Mouse (Mus musculus) small intestine, adult 2 months (tissue): Measurements from ENCODE around the gene Spem2. TPM values are rescaled to one million over a fixed set of nuclear protein-coding genes. Genes with fewer than 3 reads are reported as not detected.
"Not testable (repeated sequence)": the region's sequence is repeated elsewhere in the genome, so short reads cannot be mapped to it uniquely, and the experiment has no call there.

Experiments used
- H3K27ac ChIP-seq: fragments of 200-500 bp; 2 replicates; pipeline ENCODE4 v1.5.1; 2012; ENCODE audit warnings: low read depth, low read length, control low read depth, inconsistent platforms; ENCODE audit not compliant: insufficient read depth
- H3K27me3 ChIP-seq: fragments of 200-500 bp; 2 replicates; pipeline ENCODE4 v1.6.1; 2012; ENCODE audit warnings: mild to moderate bottlenecking, moderate library complexity, low read length, inconsistent platforms; ENCODE audit not compliant: control insufficient read depth, insufficient read depth
- H3K36me3 ChIP-seq: fragments of 200-500 bp; 2 replicates; pipeline ENCODE4 v1.6.1; 2012; ENCODE audit warnings: mild to moderate bottlenecking, low read length, control low read depth, inconsistent platforms; ENCODE audit not compliant: control insufficient read depth, insufficient read depth
- H3K4me1 ChIP-seq: fragments of 200-500 bp; 2 replicates; pipeline ENCODE4 v1.6.1; 2012; ENCODE audit warnings: low read length, inconsistent platforms, mixed read lengths; ENCODE audit not compliant: control insufficient read depth, insufficient read depth, insufficient read length
- H3K4me3 ChIP-seq: fragments of 200-500 bp; 2 replicates; pipeline ENCODE4 v1.5.1; 2012; ENCODE audit warnings: low read depth, mild to moderate bottlenecking, control low read depth, inconsistent platforms, low read length, moderate library complexity
- CTCF ChIP-seq: fragments of 200-500 bp; IDR thresholded peaks from 2 replicates; pipeline ENCODE4 v1.5.1; 2012; ENCODE audit warnings: low read depth, mild to moderate bottlenecking, control low read depth, inconsistent platforms, low read length, moderate library complexity, mixed read lengths; ENCODE audit not compliant: insufficient replicate concordance, insufficient read length; ENCODE audit errors: extremely low read depth
- POLR2A ChIP-seq: fragments of 200-500 bp; IDR thresholded peaks from 2 replicates; pipeline ENCODE4 v1.6.1; 2012; ENCODE audit warnings: low read depth, mild to moderate bottlenecking, control low read depth, inconsistent platforms, low read length, moderate library complexity
- WGBS: fragments of 180-500 bp; shearing (Covaris S2); methylation state at CpG from one replicate; pipeline ENCODE4 v1.1.7; 2018; 5-methylcytosine and 5-hydroxymethylcytosine counted together
- polyA plus RNA-seq: library from polyadenylated mRNA; depleted of rRNA; stranded (reverse); fragments of >200 nt; gene quantifications from 2 replicates; pipeline ENCODE4 v1.2.3, GENCODE M21; 2012; rRNA removed

Gene Spem2
- polyA plus RNA-seq, result not detected in 2 replicates

DNA sequence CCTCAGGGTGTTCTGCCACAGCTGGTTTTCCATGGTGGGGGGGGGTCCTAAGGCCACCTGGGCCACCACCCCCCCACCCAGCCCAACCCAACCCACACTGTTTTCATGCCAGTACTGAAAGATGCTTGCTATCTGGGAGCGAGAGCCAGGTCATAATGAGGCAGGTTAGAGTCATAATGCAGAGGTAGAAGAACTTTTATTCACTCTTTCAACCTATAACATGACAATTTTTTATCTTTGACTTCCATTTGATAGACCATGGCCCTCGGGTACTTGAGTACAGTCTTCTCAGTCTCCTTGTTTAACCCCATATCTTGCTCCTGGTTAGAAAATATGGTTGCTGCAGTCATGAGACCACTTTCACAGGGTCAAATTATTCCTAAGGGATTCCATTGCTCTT, at the start of gene Spem2:
Gene Spem2 (minus strand): TSS at position 101 of the 400 bp plus-strand sequence.
- Histone ChIP-seq H3K36me3 (no peaks in the 10 kb centered on the region), H3K27me3 (no peaks in the 10 kb centered on the region), H3K27ac (no peak within 1 kb of the TSS), H3K4me3 (no peak within 1 kb of the TSS), H3K4me1 (no peaks in the 10 kb centered on the region)
- TF ChIP-seq CTCF (no peak), POLR2A (no peak)
- 87% methylated on average over 2 of the region's 2 CpGs for WGBS

DNA sequence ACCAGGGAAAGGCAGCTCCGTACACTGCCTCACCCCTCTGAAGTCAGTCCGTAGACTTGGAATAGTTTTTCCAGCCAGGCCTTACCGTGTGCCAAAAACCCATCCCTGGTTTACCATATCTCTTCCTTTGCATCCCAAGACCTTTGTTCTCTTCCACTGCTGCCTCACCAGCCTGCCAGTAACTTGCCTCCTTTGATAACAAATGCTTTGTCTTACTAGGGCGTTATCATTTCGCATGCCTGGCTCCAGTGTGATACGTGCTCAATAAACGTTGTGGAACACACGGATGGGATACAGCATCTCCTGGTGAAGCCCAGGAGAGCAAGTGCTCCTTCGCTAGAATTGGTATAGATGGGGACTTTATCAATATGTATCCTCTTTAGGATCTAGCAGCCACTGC, 49.1 kb upstream of the Spem2 start:
- WGBS, result 28% methylated on average over 9 of the region's 9 CpGs
- no peak overlapping the region for H3K4me3 ChIP-seq

DNA sequence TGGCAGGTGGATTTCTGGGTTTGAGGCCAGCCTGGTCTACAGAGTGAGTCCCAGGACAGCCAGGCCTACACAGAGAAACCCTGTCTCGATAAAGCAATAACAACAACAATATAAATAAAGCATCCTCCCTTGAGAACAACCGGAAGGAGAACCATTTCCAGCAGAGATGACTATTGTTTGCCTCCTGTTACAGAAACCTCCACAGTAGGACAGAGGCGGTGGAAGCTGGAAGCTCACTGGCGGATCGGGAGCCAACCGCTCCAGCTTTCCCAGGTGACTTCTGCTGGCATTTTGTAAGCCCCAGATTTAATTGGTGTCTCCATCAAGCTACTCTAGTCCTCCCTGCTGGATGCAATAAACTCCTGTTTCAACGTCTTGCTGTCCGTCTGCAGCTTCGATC, 47.3 kb upstream of the Spem2 start:
- no peak for TF ChIP-seq CTCF
- TF ChIP-seq POLR2A, result no peak
- WGBS, result 90% methylated on average over 9 of the region's 9 CpGs
- no peaks in the 10 kb centered on the region for H3K36me3 ChIP-seq

More for the DNA sequence above, 49.1 kb upstream of the Spem2 start:
- Histone ChIP-seq H3K4me1 (peaks cover 4% of the 10 kb centered on the region), H3K27me3 (no peaks in the 10 kb centered on the region; the same call in 1 of the 2 replicates), H3K36me3 (no peaks in the 10 kb centered on the region), H3K27ac (no peak overlapping the region)
- TF ChIP-seq POLR2A (no peak), CTCF (no peak)

DNA sequence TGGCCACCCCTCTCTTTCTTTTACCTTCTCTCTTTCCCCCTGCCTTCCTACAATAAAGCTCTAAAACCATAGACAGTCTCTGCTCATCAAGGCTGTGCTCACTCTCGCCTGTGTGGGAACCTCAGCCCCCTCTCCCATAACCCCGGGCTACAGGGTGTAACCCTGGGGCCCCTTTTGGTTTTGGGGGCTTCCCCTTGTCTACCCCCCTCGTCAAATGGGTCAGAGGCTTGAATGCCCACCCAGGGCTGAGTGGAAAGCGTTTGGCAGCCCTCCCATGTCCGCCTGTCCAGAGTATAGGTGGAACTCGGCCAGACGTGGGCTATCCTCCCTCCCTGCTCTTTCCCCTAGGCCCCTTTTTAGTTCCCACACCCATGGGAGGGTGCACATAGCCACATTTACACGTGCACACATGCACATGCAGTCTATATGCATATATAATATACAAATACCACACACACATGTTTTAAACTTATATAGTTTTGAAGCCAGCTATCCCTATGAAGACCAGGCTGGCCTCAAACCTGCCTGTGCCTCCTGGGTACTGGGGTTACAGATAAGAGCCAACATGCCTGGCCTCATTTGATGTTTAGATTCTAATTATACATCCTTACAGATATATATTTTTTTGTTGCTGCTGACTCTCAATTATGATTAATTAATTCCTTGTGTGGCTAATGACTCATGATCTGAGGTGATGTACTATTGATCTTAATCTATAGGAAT, 46.0 kb upstream of the Spem2 start:
- Histone ChIP-seq H3K27me3 (no peaks in the 10 kb centered on the region; the same call in 1 of the 2 replicates), H3K27ac (no peak overlapping the region), H3K36me3 (no peaks in the 10 kb centered on the region), H3K4me3 (no peak overlapping the region), H3K4me1 (peaks cover 2% of the 10 kb centered on the region; the same call in 1 of the 2 replicates)
- 47% methylated on average over 8 of the region's 8 CpGs for WGBS
- TF ChIP-seq CTCF (no peak), POLR2A (no peak)

More for the DNA sequence above, 47.3 kb upstream of the Spem2 start:
- Histone ChIP-seq H3K27me3 (no peaks in the 10 kb centered on the region; the same call in 1 of the 2 replicates), H3K27ac (no peak overlapping the region), H3K4me3 (no peak overlapping the region), H3K4me1 (peaks cover 4% of the 10 kb centered on the region)

DNA sequence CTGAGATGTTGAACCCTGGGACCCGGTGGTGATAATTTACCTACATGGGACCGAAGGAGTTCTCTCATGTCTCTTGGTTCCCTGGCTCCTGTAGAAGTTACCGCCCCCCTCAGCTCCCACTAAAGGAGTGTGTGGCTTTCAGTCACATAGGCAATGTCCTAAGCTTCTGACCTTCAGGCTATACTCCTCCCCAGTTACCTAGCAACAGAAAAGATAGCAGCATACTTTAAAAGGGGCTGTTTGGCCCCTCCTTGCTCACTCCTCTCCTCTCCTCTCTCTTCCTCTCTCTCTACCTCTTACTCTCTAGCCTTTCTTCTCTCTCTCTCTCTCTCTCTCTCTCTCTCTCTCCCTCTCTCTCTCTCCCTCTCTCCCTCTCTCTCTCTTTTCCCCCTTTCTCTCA, 45.5 kb upstream of the Spem2 start:
- H3K4me3 ChIP-seq, H3K36me3 ChIP-seq, H3K4me1 ChIP-seq, H3K27ac ChIP-seq, H3K27me3 ChIP-seq: not testable (repeated sequence)
- WGBS, result 66% methylated on average over 3 of the region's 3 CpGs

DNA sequence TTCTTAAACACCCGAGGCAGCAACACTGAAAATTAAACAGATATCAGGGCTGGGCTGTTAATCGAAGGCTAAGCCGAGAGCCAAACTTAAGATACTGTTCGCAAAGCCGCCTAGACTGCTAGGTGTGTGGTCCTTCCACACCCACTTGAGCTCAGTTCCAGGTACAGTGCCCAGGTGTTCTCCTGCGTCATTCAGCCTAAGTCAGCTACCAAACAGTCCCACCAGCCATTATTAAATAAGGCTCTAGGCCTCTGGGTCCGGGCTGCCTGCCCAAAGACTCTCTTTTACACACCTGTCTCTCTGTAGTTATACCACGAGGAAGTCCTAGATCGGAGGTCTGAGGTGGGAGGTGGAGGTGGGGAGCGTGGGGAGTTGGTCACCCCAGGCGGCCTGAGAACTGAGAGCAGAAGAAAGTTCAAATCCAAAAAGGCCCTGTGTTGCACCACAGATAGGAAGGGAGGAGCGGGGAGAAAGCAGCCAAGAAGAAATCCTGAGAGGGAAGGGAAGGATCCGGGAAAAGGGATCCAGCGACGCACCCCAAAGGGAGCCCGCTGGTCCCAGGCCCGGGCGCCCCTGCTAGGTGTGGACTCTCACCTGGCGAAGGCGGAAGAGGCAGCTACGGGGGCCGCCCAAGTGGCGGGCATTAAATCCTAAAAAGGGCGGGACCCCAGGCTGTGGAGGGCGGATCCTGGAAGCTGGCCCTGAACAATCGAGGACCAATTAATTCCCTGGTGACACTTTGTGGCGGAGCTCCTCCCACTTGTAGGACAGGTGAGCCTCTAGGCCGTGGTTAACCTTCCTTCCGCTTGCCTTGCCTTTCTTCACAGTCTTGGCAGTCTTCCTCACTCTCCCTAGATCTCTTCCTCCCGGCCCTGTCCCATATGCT, 40.1 kb upstream of the Spem2 start, which contains the start of gene Tnk1:
Gene Tnk1 (minus strand): TSS at position 618 of the 886 bp plus-strand sequence.
- peak within 1 kb of the TSS; percentile 85 for H3K27ac ChIP-seq
- peak within 1 kb of the TSS; percentile 74 for H3K4me3 ChIP-seq
- peaks cover 14% of the 10 kb centered on the region for H3K36me3 ChIP-seq
- no peaks in the 10 kb centered on the region for H3K27me3 ChIP-seq
- WGBS, result 13% methylated on average over 30 of the region's 30 CpGs
- TF ChIP-seq POLR2A (peak; percentile 79; the same call in 1 of the 2 replicates), CTCF (no peak)
- peaks cover 11% of the 10 kb centered on the region for H3K4me1 ChIP-seq

DNA sequence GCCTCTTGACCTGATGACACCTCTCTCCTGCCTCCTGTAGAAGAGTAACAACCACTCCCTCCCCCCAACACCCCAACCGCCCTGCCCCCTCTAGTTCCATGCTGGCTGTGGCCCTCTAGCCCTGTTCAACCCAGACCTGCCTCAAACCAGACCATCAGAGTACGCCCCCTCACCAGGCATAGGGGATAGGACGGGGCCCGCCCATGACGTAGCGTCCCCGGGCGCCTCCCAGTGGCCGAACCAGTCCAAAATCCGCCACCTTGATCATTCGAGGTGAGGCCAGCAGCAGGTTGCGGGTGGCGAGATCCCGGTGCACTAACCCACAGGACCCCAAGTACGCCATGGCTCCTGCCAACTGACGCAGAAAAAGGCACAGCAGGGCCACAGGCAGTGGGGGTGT, 37.1 kb upstream of the Spem2 start:
- H3K36me3 ChIP-seq, result peaks cover 41% of the 10 kb centered on the region
- 70% methylated on average over 16 of the region's 16 CpGs for WGBS
- TF ChIP-seq CTCF, result no peak
- TF ChIP-seq POLR2A, result no peak
- H3K4me3 ChIP-seq, result no peak overlapping the region
- no peak overlapping the region for H3K27ac ChIP-seq
- no peaks in the 10 kb centered on the region for H3K27me3 ChIP-seq
- H3K4me1 ChIP-seq, result peaks cover 11% of the 10 kb centered on the region
